Mouse (Mus musculus): ENCODE results near the gene Rdh12. TPM values are rescaled to one million over a fixed set of nuclear protein-coding genes. Genes with fewer than 3 reads are reported as not detected.

The Rdh12 gene
- 0.58 and 0.75 TPM in 2 replicates for polyA plus RNA-seq (2015; fragmentation: Nextera tagmentation; extraction: Ambion mirVana)

DNA sequence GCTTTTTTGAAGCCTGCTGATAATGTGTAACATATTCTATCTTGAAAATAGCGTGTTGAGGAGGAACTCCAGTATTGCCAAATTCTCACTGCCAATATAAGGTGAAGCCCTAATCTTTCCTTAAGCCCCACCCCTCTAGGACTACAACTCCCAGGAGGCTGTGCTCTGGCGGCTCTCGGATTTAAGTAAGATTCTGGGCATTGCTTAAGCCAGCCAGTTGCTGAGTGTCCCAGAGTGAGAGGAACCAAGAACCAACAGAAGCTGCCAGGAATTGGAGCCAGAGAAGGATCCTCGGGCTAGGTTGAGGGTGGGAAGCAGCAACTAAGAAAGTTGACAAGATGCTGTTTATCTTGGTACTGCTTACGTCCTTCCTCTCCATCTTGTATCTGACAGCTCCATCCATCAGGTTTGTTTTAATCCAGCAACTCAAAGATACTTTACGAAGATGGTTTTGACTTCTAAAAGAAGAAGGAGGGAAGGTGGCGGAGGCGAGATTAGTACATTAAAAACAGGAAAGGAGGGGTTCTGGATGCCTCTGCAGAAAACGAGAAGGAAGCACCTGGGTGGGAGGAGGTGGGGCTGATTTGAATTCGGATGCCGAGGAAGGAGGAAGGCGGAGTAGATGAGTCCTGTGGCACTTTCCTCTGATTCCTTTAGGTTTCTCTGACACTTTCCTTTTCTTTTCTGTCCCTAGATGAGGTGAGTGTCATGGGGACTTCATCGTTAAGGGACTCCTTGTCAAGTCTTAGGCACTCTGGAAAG is at the start of gene Rdh12:
Gene Rdh12, plus strand, starts transcription at position 212 of the 762 bp plus-strand sequence.

DNA sequence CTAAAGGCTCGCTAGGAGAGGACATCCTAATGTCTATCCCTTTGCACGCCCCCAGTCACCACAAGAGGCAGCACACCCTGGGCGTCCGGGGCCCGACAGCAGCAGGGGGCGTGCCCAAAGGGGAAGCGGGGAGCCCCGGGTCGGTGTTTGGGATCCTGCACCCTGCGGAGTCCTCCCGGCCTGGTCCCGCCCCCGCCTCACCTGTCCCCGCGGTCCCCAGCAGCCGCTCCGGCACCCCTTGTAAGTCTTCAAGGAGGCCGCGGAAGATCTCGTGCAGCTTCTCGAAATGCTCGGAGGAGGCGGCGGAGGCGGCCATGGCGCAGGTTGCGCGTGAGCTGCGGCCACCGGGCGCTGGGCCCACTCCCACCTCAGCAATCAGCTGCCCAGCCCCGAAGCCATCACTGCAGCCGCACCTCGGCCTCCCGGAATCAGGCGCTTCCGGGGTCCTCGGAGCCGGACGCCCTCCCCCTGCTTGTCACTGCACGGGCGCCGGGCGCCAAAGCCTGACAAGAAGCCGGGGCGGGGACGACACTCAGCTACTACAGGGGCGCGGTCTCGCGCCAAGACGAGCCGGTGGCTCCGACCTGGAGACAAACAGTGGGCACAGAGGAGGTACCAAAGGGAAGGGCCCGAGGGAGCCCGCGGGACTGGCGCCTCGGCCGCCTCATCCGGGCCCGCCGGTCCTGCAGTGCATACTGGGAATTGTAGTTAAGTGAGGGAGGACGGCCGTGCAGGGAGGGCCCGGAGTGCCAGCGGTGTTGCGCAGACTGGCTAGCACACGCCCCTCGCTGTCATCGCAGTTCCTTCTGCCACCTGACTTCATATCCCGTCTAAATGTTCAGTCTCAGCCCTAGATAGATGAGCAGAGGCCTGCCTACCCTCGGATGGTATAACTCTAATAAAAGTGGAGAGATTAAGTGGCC is 36.4 kb upstream of the Rdh12 start, which contains the start of gene Vti1b:
Gene Vti1b, minus strand, starts transcription at position 649 of the 923 bp plus-strand sequence.

DNA sequence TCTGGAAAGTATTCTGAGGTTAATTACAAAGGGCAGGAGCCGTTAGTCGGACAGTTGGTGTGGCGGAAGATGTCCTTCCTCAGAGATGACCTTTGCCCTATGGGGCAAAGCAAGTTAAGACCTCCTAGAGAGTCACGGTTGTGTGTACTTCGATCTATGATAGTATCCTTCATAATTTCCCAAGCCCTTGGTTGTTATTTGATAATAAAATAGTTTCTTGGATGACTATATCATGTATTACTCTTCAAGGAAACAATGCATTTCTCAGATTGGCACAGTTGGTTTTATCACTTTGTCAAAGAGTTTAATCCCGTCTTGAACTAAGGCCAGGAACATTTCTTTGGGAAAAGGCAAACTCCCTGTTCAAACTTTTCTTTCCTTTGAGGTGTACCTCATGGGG is 16.5 kb upstream of the Rdh12 start, which contains the start of gene Rdh11:
Gene Rdh11, minus strand, starts transcription at position 101 of the 400 bp plus-strand sequence.

Other genes starting within 250 kb of the Rdh12 start
- 57.4 and 66.5 TPM in 2 replicates for gene Tmem229b, start 201.3 kb upstream of the Rdh12 start, polyA plus RNA-seq (2015; fragmentation: Nextera tagmentation; extraction: Ambion mirVana)
- gene Plekhh1, start 179.8 kb upstream of the Rdh12 start, polyA plus RNA-seq (2015; fragmentation: Nextera tagmentation; extraction: Ambion mirVana) = 1.2 and 1.7 TPM in 2 replicates
- gene Pigh, start 119.3 kb upstream of the Rdh12 start, polyA plus RNA-seq (2015; fragmentation: Nextera tagmentation; extraction: Ambion mirVana) = 17.6 and 19.1 TPM in 2 replicates
- gene Arg2, start 78.1 kb upstream of the Rdh12 start, polyA plus RNA-seq (2015; fragmentation: Nextera tagmentation; extraction: Ambion mirVana) = 17.0 and 17.7 TPM in 2 replicates
- gene Vti1b, start 36.2 kb upstream of the Rdh12 start, polyA plus RNA-seq (2015; fragmentation: Nextera tagmentation; extraction: Ambion mirVana) = 221 and 227 TPM in 2 replicates
- gene Rdh11, start 16.6 kb upstream of the Rdh12 start, polyA plus RNA-seq (2015; fragmentation: Nextera tagmentation; extraction: Ambion mirVana) = 31.0 and 35.7 TPM in 2 replicates
- 7.6 and 9.1 TPM in 2 replicates for gene Zfyve26, start 87.4 kb downstream of the Rdh12 start, polyA plus RNA-seq (2015; fragmentation: Nextera tagmentation; extraction: Ambion mirVana)
- 0.83 and 1.2 TPM in 2 replicates for gene Rad51b, start 88.4 kb downstream of the Rdh12 start, polyA plus RNA-seq (2015; fragmentation: Nextera tagmentation; extraction: Ambion mirVana)

Measured in neural tube, postnatal 0 days (tissue).